Mouse (Mus musculus) stomach, postnatal 0 days (tissue): ENCODE data around the gene Inafm2. TPM values are rescaled to one million over a fixed set of nuclear protein-coding genes. Genes with fewer than 3 reads are reported as not detected.

Experiments
- ATAC-seq: fragments of 200-750 bp; cut with Nextera tagmentation; 2 replicates; pipeline ENCODE4 v1.8.0; 2017; ENCODE audit not compliant: low FRiP score, low TSS enrichment
- DNase-seq: peaks from one replicate; pipeline ENCODE4 v3.0.0-alpha.2; 2016; ENCODE audit warnings: low spot score
- H3K27ac ChIP-seq: fragments of 300-500 bp; sonication (generic); replicated peaks from 2 replicates; pipeline ENCODE4 v1.5.1; 2014; ENCODE audit warnings: mild to moderate bottlenecking, control low read depth
- H3K27me3 ChIP-seq: fragments of 300-500 bp; sonication (generic); 2 replicates; pipeline ENCODE4 v1.6.1; 2014; ENCODE audit warnings: low read length; ENCODE audit not compliant: control insufficient read depth, insufficient read depth
- H3K36me3 ChIP-seq: fragments of 300-500 bp; sonication (generic); 2 replicates; pipeline ENCODE4 v1.6.1; 2014; ENCODE audit warnings: low read length, mixed read lengths; ENCODE audit not compliant: control insufficient read depth, insufficient read depth
- H3K4me1 ChIP-seq: fragments of 300-500 bp; sonication (generic); replicated peaks from 2 replicates; pipeline ENCODE4 v1.6.1; 2014; ENCODE audit warnings: antibody characterized with exemption; ENCODE audit not compliant: control insufficient read depth, insufficient read depth
- H3K4me2 ChIP-seq: fragments of 300-500 bp; sonication (generic); replicated peaks from 2 replicates; pipeline ENCODE4 v1.6.1; 2014; ENCODE audit warnings: low read depth, mild to moderate bottlenecking, control low read depth, moderate library complexity
- H3K4me3 ChIP-seq: fragments of 300-500 bp; sonication (generic); 2 replicates; pipeline ENCODE4 v1.5.1; 2014; ENCODE audit warnings: low read depth, low read length, control low read depth
- H3K9ac ChIP-seq: fragments of 300-500 bp; sonication (generic); 2 replicates; pipeline ENCODE4 v1.6.1; 2014; ENCODE audit warnings: mild to moderate bottlenecking, low read length, control low read depth, mixed read lengths
- H3K9me3 ChIP-seq: fragments of 300-500 bp; sonication (generic); 2 replicates; pipeline ENCODE4 v1.6.1; 2016; ENCODE audit warnings: low read length; ENCODE audit not compliant: control insufficient read depth
- CTCF ChIP-seq: IDR thresholded peaks from 2 replicates; pipeline ENCODE4 v1.5.1; 2016; ENCODE audit warnings: antibody characterized with exemption, low read depth, mild to moderate bottlenecking, moderate library complexity
- EP300 ChIP-seq: optimal IDR thresholded peaks from 2 replicates; pipeline ENCODE3; 2016; ENCODE audit warnings: antibody characterized with exemption
- WGBS: fragments of 180-500 bp; shearing (Covaris S2); extraction: QIAGEN DNeasy Blood & Tissue Kit; methylation state at CpG from one replicate; pipeline ENCODE4 v1.1.7; 2014; 5-methylcytosine and 5-hydroxymethylcytosine counted together
- polyA plus RNA-seq: library from polyadenylated mRNA; unstranded; fragments of >200 nt; fragmentation: Nextera tagmentation; extraction: Ambion mirVana; gene quantifications from 2 replicates; pipeline ENCODE4 v1.2.1, GENCODE M21; 2015

Inafm2 gene
- polyA plus RNA-seq, 1 experiment from 2014 or later = 33.8 TPM

DNA sequence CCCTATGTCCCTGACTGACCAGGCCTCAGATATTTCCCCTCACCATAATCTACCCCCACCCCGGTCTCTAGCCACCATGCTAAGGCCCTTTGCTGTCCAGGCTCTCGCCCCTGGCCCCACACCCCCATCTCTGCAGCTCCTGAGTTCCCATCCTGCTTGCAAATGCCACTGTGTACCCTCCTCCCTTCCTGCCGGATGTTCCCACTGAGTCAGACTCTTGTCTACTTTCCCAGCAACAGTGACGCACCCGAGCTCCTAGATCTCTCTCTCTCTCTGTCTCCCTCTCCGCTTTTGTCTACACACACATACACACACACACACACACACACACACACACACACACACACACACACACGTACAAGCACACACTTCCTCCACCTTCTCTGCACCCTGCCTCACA is 17.9 kb downstream of the Inafm2 start:
- Histone ChIP-seq H3K4me1 (peaks cover 16% of the 10 kb centered on the region), H3K36me3 (peaks cover under 1% of the 10 kb centered on the region; the same call in 1 of the 2 replicates), H3K9me3 (no peaks in the 10 kb centered on the region), H3K9ac (no peak overlapping the region), H3K4me2 (no peak overlapping the region), H3K27ac (peak overlapping the region; percentile 96), H3K27me3 (no peaks in the 10 kb centered on the region), H3K4me3 (no peak overlapping the region)
- no peak for ATAC-seq
- peak; percentile 37 for DNase-seq
- WGBS = 46% methylated on average over 7 of the region's 7 CpGs
- TF ChIP-seq EP300 = no peak
- TF ChIP-seq CTCF = no peak

GRCm38 (mm10) chr2:118764094-118764831 is 18.7 kb downstream of the Inafm2 start:
- no peak for TF ChIP-seq EP300
- TF ChIP-seq CTCF = peak; percentile 75
- DNase-seq = peak; percentile 52
- Histone ChIP-seq H3K9ac (0 out of 2 replicates have a peak overlapping the region, but pooled peaks have one; percentile 4), H3K9me3 (no peaks in the 10 kb centered on the region), H3K36me3 (no peaks in the 10 kb centered on the region), H3K4me3 (no peak overlapping the region), H3K27ac (peak overlapping the region; percentile 45; the same call in 1 of the 2 replicates), H3K27me3 (no peaks in the 10 kb centered on the region), H3K4me1 (peaks cover 16% of the 10 kb centered on the region), H3K4me2 (no peak overlapping the region)
- no peak for ATAC-seq
- 31% methylated on average over 11 of the region's 11 CpGs for WGBS

GRCm38 (mm10) chr2:118764875-118765274 is 19.3 kb downstream of the Inafm2 start:
- Histone ChIP-seq H3K27me3 (no peaks in the 10 kb centered on the region), H3K4me2 (no peak overlapping the region), H3K4me3 (no peak overlapping the region), H3K9ac (no peak overlapping the region), H3K27ac (peak overlapping the region; percentile 13; the same call in 1 of the 2 replicates), H3K4me1 (peaks cover 16% of the 10 kb centered on the region), H3K36me3 (no peaks in the 10 kb centered on the region), H3K9me3 (no peaks in the 10 kb centered on the region)
- ATAC-seq (no peak), DNase-seq (peak; percentile 17)
- 89% methylated on average over 5 of the region's 5 CpGs for WGBS
- no peak for TF ChIP-seq EP300
- TF ChIP-seq CTCF = no peak

DNA sequence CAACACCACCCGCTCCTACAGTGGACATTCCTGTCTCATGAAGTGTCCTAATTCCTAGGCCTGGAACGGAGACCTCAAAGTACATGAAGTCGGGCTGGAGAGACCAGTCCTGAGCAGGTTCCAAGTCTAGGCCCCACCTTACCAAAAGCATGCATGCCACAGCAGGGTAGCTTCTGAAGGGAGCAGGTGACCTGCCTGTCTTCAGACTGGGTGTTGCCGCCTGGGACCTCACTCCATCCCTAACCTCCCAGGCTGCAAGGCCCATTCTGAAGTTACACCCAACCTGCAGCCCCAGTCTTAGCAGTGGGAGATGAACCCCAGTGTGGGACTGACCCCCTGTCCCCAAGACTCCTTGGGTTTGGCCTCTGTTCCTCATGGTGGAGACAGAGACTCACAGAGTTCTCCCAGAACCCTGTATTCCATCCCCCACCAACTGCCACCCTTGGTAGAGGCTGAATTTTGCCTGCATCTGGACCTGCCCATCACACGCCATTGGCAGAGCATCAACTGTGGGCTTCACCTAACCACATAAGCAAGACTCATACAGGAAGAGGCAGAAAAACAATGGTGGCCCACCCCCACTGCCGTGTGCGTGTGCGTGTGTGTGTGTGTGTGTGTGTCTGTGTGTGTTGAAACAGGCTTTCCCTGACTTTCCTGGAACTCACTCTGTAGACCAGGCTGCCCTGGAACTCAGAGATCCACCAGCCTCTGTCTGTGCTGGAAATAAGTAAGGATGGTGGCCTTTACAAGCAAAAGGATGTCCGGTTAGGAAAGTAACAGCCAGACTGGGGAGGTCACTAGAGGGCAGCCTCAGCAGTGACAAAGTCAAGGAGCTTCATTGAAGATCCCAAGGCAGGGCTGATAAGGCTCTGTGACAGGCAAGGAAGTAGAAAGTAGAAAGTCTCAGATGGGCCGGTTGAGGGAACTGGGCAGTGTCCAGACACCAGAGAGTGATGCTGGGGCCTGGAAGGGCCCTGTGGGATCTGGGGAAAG is 20.8 kb downstream of the Inafm2 start:
- H3K4me1 ChIP-seq = peaks cover 13% of the 10 kb centered on the region
- no peak overlapping the region for H3K4me3 ChIP-seq
- no peak overlapping the region for H3K4me2 ChIP-seq
- ATAC-seq = no peak
- TF ChIP-seq CTCF (no peak; the same call in 1 of the 2 replicates), EP300 (no peak)
- 68% methylated on average over 10 of the region's 10 CpGs for WGBS
- no peaks in the 10 kb centered on the region for H3K9me3 ChIP-seq
- no peaks in the 10 kb centered on the region for H3K36me3 ChIP-seq
- H3K27me3 ChIP-seq = no peaks in the 10 kb centered on the region
- peak overlapping the region; percentile 61; the same call in 1 of the 2 replicates for H3K27ac ChIP-seq
- no peak overlapping the region for H3K9ac ChIP-seq
- DNase-seq = peak; percentile 14

GRCm38 (mm10) chr2:118772158-118772874 is 26.8 kb downstream of the Inafm2 start, which contains the start of gene Phgr1:
TSS of gene Phgr1 (plus strand) at chr2:118772769.
- Histone ChIP-seq H3K36me3 (no peaks in the 10 kb centered on the region), H3K4me2 (0 out of 2 replicates have a peak within 1 kb of the TSS, but pooled peaks have one; percentile 18), H3K4me3 (no peak within 1 kb of the TSS), H3K27me3 (no peaks in the 10 kb centered on the region), H3K27ac (peak within 1 kb of the TSS; percentile 36; the same call in 1 of the 2 replicates), H3K9me3 (no peaks in the 10 kb centered on the region), H3K4me1 (no peaks in the 10 kb centered on the region), H3K9ac (no peak within 1 kb of the TSS)
- no peak for TF ChIP-seq EP300
- TF ChIP-seq CTCF = no peak
- DNase-seq = peak; percentile 62
- 65% methylated on average over 6 of the region's 6 CpGs for WGBS
- ATAC-seq = peak; percentile 92
